Mouse (Mus musculus) adrenal gland, postnatal 36 days (tissue): Measurements from ENCODE around the gene Zfp57. TPM values are rescaled to one million over a fixed set of nuclear protein-coding genes. Genes with fewer than 3 reads are reported as not detected.

ENCODE experiments used
- DNase-seq, 2 experiments: peaks; one replicate each; pipeline ENCODE4 v3.0.0; 2021; ENCODE audit warnings: mixed read lengths in 1 of 2
- total RNA-seq, 2 experiments: library from RNA; stranded (reverse); gene quantifications; 2 replicates each; pipeline ENCODE4 v1.2.3; 2021

Gene Zfp57
- total RNA-seq, 2 experiments from 2014 or later = 1.5 to 3.3 TPM

DNA sequence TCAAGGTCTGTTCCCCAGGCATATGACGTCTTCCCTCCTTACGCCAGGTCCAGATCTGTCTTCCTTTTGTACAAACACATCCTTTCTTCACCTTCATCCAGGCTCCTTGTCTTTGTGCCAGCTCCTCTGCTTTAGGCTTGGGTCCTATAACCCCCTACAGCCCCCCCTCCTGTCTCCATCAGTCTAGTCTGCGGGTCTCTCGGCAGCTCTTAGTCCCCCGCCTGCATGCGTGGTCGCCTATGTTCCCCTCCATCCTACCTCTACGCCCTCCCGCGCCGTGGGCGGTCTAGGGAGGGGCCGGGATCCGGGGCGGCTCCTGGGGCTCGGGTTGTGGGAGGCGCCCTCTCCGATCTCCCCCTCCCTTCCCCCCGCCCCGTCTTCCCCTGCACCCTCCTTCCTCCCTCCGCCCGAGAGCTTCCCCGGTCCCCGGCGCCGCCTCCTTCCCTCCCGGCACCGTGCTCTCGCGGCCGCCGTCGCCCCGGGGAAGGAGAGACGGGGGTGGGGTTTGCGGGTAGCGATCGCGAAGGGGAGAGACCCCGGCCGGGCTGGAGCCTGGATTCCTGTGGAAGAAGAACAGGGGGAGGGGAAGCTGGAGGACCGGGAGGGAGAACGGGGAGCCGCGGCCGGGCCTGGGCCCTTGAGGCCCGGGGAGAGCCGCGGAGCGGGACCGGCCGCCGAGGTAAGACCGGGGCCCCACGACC lies 44.8 kb downstream of the Zfp57 start, which contains the start of gene Gabbr1:
Gene Gabbr1, plus strand, starts transcription at position 356 of the 701 bp plus-strand sequence.
- peak; percentile 86 to 92 for DNase-seq

DNA sequence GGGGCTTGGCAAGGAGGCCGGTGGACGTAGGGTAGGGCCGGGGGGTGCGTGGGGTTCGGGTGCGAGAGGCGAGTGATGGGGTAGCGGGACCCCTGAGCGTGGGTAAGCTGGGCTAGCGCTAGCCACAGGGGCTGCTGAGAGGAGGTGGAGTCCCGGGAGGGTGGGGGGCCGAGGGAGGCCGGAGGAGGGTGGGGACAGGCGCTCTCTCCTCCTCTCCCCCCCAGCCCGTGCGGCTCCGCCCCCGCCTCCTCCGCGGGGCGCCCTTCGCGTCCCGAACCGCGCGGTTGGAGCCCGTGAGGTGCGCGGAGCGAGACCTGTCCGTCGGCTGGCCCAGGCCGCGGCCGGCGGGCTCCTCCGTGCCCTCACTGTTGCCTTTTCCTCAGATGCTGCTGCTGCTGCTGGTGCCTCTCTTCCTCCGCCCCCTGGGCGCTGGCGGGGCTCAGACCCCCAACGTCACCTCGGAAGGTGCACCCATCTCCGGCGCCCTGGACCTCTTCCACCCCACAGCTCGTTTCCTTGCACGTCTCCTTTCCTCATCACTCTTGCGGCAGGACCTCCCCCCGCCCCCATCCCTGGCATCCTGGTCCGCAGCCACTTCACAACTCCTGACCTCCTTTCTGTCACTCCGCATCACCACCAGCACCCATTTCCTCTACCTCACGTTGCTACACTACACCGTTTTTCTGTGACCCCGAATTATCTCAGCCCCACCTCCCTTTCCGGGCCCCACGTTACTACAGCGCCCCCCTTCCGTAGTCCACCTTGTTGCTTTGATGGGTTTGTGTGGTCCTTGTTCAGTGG lies 45.5 kb downstream of the Zfp57 start:
- peak; percentile 74 to 86 for DNase-seq

DNA sequence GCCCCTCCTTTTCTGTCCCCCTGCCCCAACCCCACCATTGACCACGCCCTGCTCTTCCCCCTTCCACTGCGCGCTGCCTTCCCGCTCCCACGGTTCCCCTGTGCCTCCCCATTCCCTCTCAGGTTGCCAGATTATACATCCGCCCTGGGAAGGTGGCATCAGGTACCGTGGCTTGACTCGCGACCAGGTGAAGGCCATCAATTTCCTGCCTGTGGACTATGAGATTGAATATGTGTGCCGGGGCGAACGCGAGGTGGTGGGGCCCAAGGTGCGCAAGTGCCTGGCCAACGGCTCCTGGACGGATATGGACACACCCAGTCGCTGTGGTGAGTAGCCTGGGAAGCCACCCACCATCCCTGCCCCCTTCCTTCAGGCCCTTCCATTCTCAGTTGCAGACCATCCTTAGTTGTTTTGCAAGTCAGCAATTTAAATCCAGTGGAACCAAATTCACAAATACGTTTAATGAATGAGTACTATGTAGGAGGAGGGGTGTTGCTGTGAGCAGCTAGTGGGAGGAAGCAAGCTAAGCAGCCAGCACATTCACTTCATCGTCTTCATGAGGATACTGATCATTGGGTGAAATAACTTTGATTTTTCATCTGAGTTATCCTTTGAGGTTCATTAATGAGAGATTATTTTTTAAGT lies 46.5 kb downstream of the Zfp57 start:
- DNase-seq = no peak

DNA sequence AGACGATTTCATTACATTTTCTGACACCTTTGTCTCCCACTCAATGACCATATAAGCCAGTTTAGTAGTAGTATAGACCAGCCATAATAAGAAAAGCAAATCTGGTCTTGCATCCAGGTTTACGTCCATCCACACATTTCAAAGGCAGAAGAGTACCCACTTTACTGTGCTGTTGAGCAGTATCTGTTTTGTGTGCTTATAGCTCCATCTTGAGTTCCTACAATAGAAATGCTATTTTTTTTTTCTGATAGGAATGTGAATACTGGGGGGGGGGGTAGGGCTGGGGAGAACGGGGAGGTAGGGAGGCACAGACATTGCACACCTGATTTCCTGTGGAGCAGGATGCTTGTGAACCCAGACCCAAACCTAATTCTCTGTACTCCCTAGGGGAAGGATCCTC lies 47.0 kb downstream of the Zfp57 start:
- no peak for DNase-seq

DNA sequence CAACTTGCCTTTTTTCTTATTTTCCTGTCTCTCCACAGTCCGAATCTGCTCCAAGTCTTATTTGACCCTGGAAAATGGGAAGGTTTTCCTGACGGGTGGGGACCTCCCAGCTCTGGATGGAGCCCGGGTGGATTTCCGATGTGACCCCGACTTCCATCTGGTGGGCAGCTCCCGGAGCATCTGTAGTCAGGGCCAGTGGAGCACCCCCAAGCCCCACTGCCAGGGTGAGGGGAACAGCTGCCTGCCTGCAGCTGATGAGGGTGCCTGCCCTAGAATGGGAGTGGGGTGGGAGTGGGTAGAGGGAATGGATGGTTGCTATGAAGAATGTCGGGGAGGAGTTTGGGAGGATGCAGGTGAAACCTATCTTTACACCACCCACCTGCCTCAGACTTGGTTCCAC lies 47.4 kb downstream of the Zfp57 start:
- no peak for DNase-seq

DNA sequence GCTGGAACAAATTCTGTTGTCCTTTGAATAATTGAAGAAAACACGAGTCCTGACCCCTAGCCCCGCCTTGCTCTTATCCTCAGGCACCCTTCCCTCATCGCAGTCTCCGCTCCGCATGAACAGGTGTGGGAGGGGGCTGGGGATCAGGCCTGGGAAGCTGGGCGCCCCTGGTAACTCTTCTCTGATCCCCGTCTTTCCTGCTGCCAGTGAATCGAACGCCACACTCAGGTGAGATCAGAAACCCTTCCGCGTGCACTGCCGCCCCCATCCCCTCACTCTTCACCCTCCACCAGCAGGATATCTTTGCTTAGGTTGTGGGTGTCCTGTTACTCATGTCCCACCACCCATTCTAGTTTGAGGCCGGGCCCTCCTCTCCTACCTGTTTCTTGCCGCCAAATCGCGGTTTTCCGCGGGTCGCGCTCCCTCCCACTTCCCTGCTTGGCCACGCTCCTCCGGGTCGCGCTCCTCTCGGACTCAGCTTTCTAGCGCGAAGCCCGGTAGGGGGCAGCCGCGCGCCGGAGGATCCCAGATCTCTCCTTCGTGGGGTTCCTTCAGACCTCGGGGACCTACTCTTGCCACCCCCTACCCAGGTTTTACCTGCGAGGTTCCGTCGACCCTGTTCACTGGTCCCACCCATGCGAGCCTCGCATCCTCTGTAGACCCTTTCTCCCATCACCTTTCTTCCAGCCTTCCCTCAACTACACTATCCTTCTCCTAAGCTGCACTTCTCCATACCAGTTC lies 48.8 kb downstream of the Zfp57 start:
- peak; percentile 75 to 89 for DNase-seq

DNA sequence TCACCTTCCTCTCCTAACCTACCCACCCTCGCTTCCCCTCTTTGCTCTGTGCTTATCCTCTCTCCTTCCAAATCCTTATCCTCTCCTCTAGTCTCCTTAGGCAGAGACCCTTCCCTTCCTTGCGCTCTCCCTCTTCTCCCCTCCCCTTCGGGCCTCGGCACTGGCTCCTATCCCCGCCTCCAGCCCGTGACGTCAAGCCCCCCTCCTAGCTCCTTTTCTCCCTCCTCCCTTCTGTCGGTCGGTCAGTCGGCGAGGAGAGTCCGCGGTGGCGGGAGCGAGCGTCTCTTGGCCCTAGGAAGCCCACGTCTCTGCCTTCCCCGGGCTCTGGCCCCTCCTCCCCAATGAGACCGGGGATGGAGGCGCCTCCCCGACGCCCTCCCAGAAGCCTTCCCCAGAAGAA lies 49.4 kb downstream of the Zfp57 start:
- DNase-seq = peak; percentile 89 to 92

DNA sequence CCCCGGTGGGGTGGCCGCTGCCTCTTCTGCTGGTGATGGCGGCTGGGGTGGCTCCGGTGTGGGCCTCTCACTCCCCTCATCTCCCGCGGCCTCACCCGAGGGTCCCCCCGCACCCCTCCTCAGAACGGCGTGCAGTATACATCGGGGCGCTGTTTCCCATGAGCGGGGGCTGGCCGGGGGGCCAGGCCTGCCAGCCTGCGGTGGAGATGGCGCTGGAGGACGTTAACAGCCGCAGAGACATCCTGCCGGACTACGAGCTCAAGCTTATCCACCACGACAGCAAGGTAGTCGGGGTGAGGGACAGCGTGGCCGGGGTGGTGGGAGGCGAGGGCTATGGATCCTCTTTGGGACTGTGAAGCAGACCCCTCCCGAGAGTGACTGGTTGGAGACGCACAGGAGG lies 49.9 kb downstream of the Zfp57 start:
- no peak for DNase-seq

DNA sequence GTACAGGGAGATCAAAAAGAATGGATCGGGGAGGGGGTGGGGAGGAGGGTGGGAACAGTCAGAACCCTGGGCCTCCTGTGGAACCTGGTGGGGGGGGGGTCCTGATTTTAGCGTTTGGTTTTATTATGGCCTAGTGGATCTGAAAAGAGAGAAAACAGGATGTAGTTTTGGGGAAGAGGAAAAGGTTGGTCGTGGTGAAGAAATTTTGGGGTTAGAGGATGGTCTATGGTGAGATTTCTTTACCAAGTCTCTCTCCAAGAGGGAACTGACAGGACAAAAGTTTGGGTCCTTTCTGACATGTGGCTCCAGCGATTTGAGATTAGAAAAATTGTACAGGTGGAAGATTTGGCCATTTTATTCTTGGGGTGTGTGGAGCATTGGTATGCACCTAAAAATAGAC lies 50.8 kb downstream of the Zfp57 start:
- no peak for DNase-seq

DNA sequence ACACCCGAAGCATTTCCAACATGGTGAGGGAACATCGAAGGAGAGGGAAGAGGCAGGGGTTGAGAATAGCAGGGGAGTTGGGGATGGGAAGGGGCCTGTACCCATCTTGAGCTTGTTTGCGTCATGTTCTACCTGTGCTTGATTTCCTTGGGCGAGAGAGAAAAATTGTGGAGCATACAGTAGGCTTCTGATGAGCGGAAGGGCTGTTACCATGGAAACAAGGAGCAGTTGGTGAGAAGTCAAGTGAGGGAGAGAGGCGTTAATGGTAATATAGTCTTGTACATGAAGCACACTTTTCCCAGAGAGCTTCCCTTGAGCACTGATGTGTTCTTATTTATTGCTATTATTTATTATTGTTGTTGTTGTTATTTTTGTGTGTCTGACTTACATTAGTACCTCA lies 56.0 kb downstream of the Zfp57 start:
- DNase-seq = no peak

Other genes with a start within 250 kb of the Zfp57 start
- not detected for gene H2-M10.5, start 228.3 kb upstream of the Zfp57 start, total RNA-seq
- not detected for gene H2-M10.6, start 189.0 kb upstream of the Zfp57 start, total RNA-seq
- gene Trim26, start 164.0 kb upstream of the Zfp57 start, total RNA-seq = 10 to 100 TPM; 57.8 to 61.3 TPM
- under 1 TPM in 1 of 2 experiments, not detected in 1; 0.16 TPM for gene Trim15, start 134.0 kb upstream of the Zfp57 start, total RNA-seq
- under 1 TPM; 0.20 to 0.43 TPM for gene Trim10, start 131.6 kb upstream of the Zfp57 start, total RNA-seq
- gene Trim40, start 111.0 kb upstream of the Zfp57 start, total RNA-seq = under 1 TPM; 0.23 to 0.40 TPM
- gene Trim31, start 103.0 kb upstream of the Zfp57 start, total RNA-seq = not detected
- under 1 TPM in 1 of 2 experiments, not detected in 1; 0.16 TPM for gene Rnf39, start 58.2 kb upstream of the Zfp57 start, total RNA-seq
- gene Ppp1r11, start 49.4 kb upstream of the Zfp57 start, total RNA-seq = 100 to 1,000 TPM in 1 of 2 experiments, 10 to 100 TPM in 1; 91.8 to 102 TPM
- gene Znrd1, start 42.6 kb upstream of the Zfp57 start, total RNA-seq = 10 to 100 TPM; 44.2 to 45.0 TPM
- gene Znrd1as, start 42.6 kb upstream of the Zfp57 start, total RNA-seq = 10 to 100 TPM in 1 of 2 experiments, 1 to 10 TPM in 1; 9.0 to 13.6 TPM
- gene 2410137M14Rik, start 19.9 kb upstream of the Zfp57 start, total RNA-seq = not detected
- not detected for gene H2-M5, start 11.6 kb upstream of the Zfp57 start, total RNA-seq
- gene Mog, start 22.2 kb downstream of the Zfp57 start, total RNA-seq = not detected
- 10 to 100 TPM; 23.7 to 26.4 TPM for gene Gabbr1, start 44.8 kb downstream of the Zfp57 start, total RNA-seq
- gene Olfr90, start 87.3 kb downstream of the Zfp57 start, total RNA-seq = not detected
- gene Olfr91, start 97.1 kb downstream of the Zfp57 start, total RNA-seq = not detected
- not detected for gene Olfr92, start 118.9 kb downstream of the Zfp57 start, total RNA-seq
- gene Olfr93, start 160.3 kb downstream of the Zfp57 start, total RNA-seq = not detected
- under 1 TPM in 1 of 2 experiments, not detected in 1; 0.56 TPM for gene Ubd, start 192.7 kb downstream of the Zfp57 start, total RNA-seq
- gene Olfr94, start 199.8 kb downstream of the Zfp57 start, total RNA-seq = not detected
- not detected for gene Olfr95, start 212.0 kb downstream of the Zfp57 start, total RNA-seq
- not detected for gene Olfr96, start 219.0 kb downstream of the Zfp57 start, total RNA-seq
- gene Olfr97, start 236.2 kb downstream of the Zfp57 start, total RNA-seq = not detected